Mouse (Mus musculus) kidney, adult 2 months (tissue): ENCODE measurements around the gene Slc39a11.

ENCODE experiments used
- CTCF ChIP-seq: fragments of 200-500 bp; conservative IDR thresholded peaks from 2 replicates; pipeline ENCODE4 v1.5.1; 2011; ENCODE audit warnings: low read depth, mild to moderate bottlenecking, control low read depth, low read length, moderate library complexity, mixed read lengths; ENCODE audit not compliant: insufficient read depth, insufficient read length
- POLR2A ChIP-seq: fragments of 200-500 bp; IDR thresholded peaks from one replicate; pipeline ENCODE4 v1.6.1; 2011; ENCODE audit warnings: low read depth, low read length, control low read depth

- TF ChIP-seq POLR2A, result no peak
- TF ChIP-seq CTCF, result no peak
Observed at GRCm38 (mm10) chr11:113683627-113683956, 33.7 kb upstream of the Slc39a11 start.
